Mouse (Mus musculus) cerebellum, adult 11-12 months (tissue): ENCODE measurements around the gene Olfr169.
"Not testable (repeated sequence)": the region's sequence is repeated elsewhere in the genome, so short reads cannot be mapped to it uniquely, and the experiment has no call there.

ENCODE experiments used
- DNase-seq: peaks from one replicate; pipeline ENCODE4 v3.0.0; 2022

Gene Olfr169

GRCm38 (mm10) chr16:19571709-19572108 lies at the start of gene Olfr169:
Olfr169 (minus strand) TSS chr16:19571809.
- not testable (repeated sequence) for DNase-seq

GRCm38 (mm10) chr16:19611782-19612181 lies 40.2 kb upstream of the Olfr169 start, which contains the start of gene Olfr170:
Olfr170 (minus strand) TSS chr16:19611882.
- not testable (repeated sequence) for DNase-seq

GRCm38 (mm10) chr16:19603166-19603565 lies 31.6 kb upstream of the Olfr169 start:
- DNase-seq: no peak

GRCm38 (mm10) chr16:19553429-19553828 lies 18.2 kb downstream of the Olfr169 start:
- not testable (repeated sequence) for DNase-seq

GRCm38 (mm10) chr16:19552246-19552645 lies 19.4 kb downstream of the Olfr169 start:
- DNase-seq: not testable (repeated sequence)

GRCm38 (mm10) chr16:19535455-19535854 lies 36.2 kb downstream of the Olfr169 start, which contains the start of gene Olfr168:
Olfr168 (minus strand) TSS chr16:19535555.
- no peak for DNase-seq

GRCm38 (mm10) chr16:19522166-19522565 lies 49.4 kb downstream of the Olfr169 start, which contains the start of gene Olfr167:
Olfr167 (minus strand) TSS chr16:19522266.
- DNase-seq: no peak
